Mouse (Mus musculus) hindbrain, embryonic 15.5 days (tissue): ENCODE measurements around the gene Tmed1. TPM values are rescaled to one million over a fixed set of nuclear protein-coding genes. Genes with fewer than 3 reads are reported as not detected.

ENCODE experiments used
- ATAC-seq: fragments of 200-750 bp; cut with Nextera tagmentation; 2 replicates; pipeline ENCODE4 v1.8.0; 2017; ENCODE audit warnings: low read depth, moderate number of reproducible peaks, moderate TSS enrichment; ENCODE audit not compliant: low FRiP score
- H3K27ac ChIP-seq: fragments of 300-500 bp; sonication (generic); replicated peaks from 2 replicates; pipeline ENCODE4 v1.5.1; 2015; ENCODE audit warnings: mild to moderate bottlenecking, inconsistent platforms
- H3K27me3 ChIP-seq: fragments of 300-500 bp; sonication (generic); 2 replicates; pipeline ENCODE4 v1.6.1; 2015; ENCODE audit warnings: control low read depth, inconsistent platforms
- H3K36me3 ChIP-seq: fragments of 300-500 bp; sonication (generic); 2 replicates; pipeline ENCODE4 v1.6.1; 2015; ENCODE audit warnings: control low read depth, inconsistent platforms
- H3K4me1 ChIP-seq: fragments of 300-500 bp; sonication (generic); replicated peaks from 2 replicates; pipeline ENCODE4 v1.6.1; 2015; ENCODE audit warnings: control low read depth, inconsistent platforms
- H3K4me2 ChIP-seq: fragments of 300-500 bp; sonication (generic); 2 replicates; pipeline ENCODE4 v1.6.1; 2015; ENCODE audit warnings: moderate library complexity, mild to moderate bottlenecking, inconsistent platforms
- H3K4me3 ChIP-seq: fragments of 300-500 bp; sonication (generic); 2 replicates; pipeline ENCODE4 v1.5.1; 2015; ENCODE audit warnings: mild to moderate bottlenecking, inconsistent platforms
- H3K9ac ChIP-seq: fragments of 300-500 bp; sonication (generic); 2 replicates; pipeline ENCODE4 v1.6.1; 2015; ENCODE audit warnings: inconsistent platforms
- H3K9me3 ChIP-seq: fragments of 300-500 bp; sonication (generic); 2 replicates; pipeline ENCODE4 v1.6.1; 2016; ENCODE audit warnings: control low read depth, inconsistent platforms
- WGBS: fragments of 180-500 bp; shearing (Covaris S2); methylation state at CpG from one replicate; pipeline ENCODE4 v1.1.7; 2015; 5-methylcytosine and 5-hydroxymethylcytosine counted together
- polyA plus RNA-seq: library from polyadenylated mRNA; unstranded; fragments of >200 nt; fragmentation: Nextera tagmentation; extraction: Ambion mirVana; gene quantifications from 2 replicates; pipeline ENCODE4 v1.2.1, GENCODE M21; 2015

Gene Tmed1
- 58.7 and 62.9 TPM in 2 replicates for polyA plus RNA-seq

GRCm38 (mm10) chr9:21509772-21510688 is at the start of gene Tmed1:
TSS of gene Tmed1 (minus strand) at chr9:21510252.
- ATAC-seq, result peak; percentile 97
- Histone ChIP-seq H3K36me3 (peaks cover 31% of the 10 kb centered on the region), H3K4me1 (peaks cover 18% of the 10 kb centered on the region), H3K4me3 (peak within 1 kb of the TSS; percentile 61), H3K4me2 (peak within 1 kb of the TSS; percentile 63), H3K9me3 (no peaks in the 10 kb centered on the region), H3K9ac (peak within 1 kb of the TSS; percentile 71), H3K27me3 (no peaks in the 10 kb centered on the region), H3K27ac (peak within 1 kb of the TSS; percentile 94)
- WGBS, result under 1% methylated on average over 44 of the region's 44 CpGs

- ATAC-seq, result no peak
- peaks cover 16% of the 10 kb centered on the region; the same call in 1 of the 2 replicates for H3K4me1 ChIP-seq
- H3K27ac ChIP-seq, result no peak overlapping the region
- no peaks in the 10 kb centered on the region for H3K36me3 ChIP-seq
- WGBS, result 97% methylated on average over 3 of the region's 3 CpGs
- H3K9ac ChIP-seq, result no peak overlapping the region
- H3K9me3 ChIP-seq, result no peaks in the 10 kb centered on the region
- no peak overlapping the region for H3K4me2 ChIP-seq
- no peaks in the 10 kb centered on the region for H3K27me3 ChIP-seq
- H3K4me3 ChIP-seq, result no peak overlapping the region
Measured at GRCm38 (mm10) chr9:21559151-21559550, 49.1 kb upstream of the Tmed1 start.

- Histone ChIP-seq H3K9me3 (no peaks in the 10 kb centered on the region), H3K36me3 (no peaks in the 10 kb centered on the region; the same call in 1 of the 2 replicates), H3K4me2 (no peak overlapping the region), H3K27me3 (no peaks in the 10 kb centered on the region), H3K27ac (no peak overlapping the region), H3K4me3 (no peak overlapping the region), H3K4me1 (peaks cover 16% of the 10 kb centered on the region; the same call in 1 of the 2 replicates), H3K9ac (no peak overlapping the region)
- ATAC-seq, result no peak
- WGBS, result 79% methylated on average over 4 of the region's 4 CpGs
Measured at GRCm38 (mm10) chr9:21558366-21558765, 48.3 kb upstream of the Tmed1 start.

GRCm38 (mm10) chr9:21557556-21557955 is 47.5 kb upstream of the Tmed1 start:
- Histone ChIP-seq H3K4me2 (no peak overlapping the region), H3K27ac (no peak overlapping the region), H3K4me1 (peaks cover 16% of the 10 kb centered on the region; the same call in 1 of the 2 replicates), H3K4me3 (no peak overlapping the region), H3K9ac (no peak overlapping the region), H3K27me3 (no peaks in the 10 kb centered on the region), H3K9me3 (no peaks in the 10 kb centered on the region), H3K36me3 (no peaks in the 10 kb centered on the region; the same call in 1 of the 2 replicates)
- no peak for ATAC-seq
- 93% methylated on average over 2 of the region's 2 CpGs for WGBS

GRCm38 (mm10) chr9:21556996-21557395 is 46.9 kb upstream of the Tmed1 start:
- Histone ChIP-seq H3K27me3 (no peaks in the 10 kb centered on the region), H3K4me1 (peaks cover 16% of the 10 kb centered on the region; the same call in 1 of the 2 replicates), H3K9ac (no peak overlapping the region), H3K4me3 (no peak overlapping the region), H3K4me2 (no peak overlapping the region), H3K36me3 (no peaks in the 10 kb centered on the region; the same call in 1 of the 2 replicates), H3K27ac (no peak overlapping the region), H3K9me3 (no peaks in the 10 kb centered on the region)
- no peak for ATAC-seq
- 82% methylated on average over 2 of the region's 2 CpGs for WGBS

GRCm38 (mm10) chr9:21555198-21555742 is 45.2 kb upstream of the Tmed1 start:
- Histone ChIP-seq H3K4me3 (no peak overlapping the region), H3K36me3 (no peaks in the 10 kb centered on the region; the same call in 1 of the 2 replicates), H3K27me3 (no peaks in the 10 kb centered on the region), H3K9me3 (no peaks in the 10 kb centered on the region), H3K4me1 (peaks cover 16% of the 10 kb centered on the region; the same call in 1 of the 2 replicates), H3K9ac (no peak overlapping the region), H3K27ac (no peak overlapping the region), H3K4me2 (no peak overlapping the region)
- WGBS, result 89% methylated on average over 6 of the region's 6 CpGs
- no peak for ATAC-seq

- no peaks in the 10 kb centered on the region for H3K9me3 ChIP-seq
Measured at GRCm38 (mm10) chr9:21553607-21554273, 43.7 kb upstream of the Tmed1 start.

GRCm38 (mm10) chr9:21551049-21551448 is 41.0 kb upstream of the Tmed1 start:
- 97% methylated on average over 2 of the region's 2 CpGs for WGBS
- no peaks in the 10 kb centered on the region for H3K9me3 ChIP-seq
- no peak for ATAC-seq
- H3K4me1 ChIP-seq, result peaks cover 16% of the 10 kb centered on the region
- no peak overlapping the region for H3K4me3 ChIP-seq
- H3K27me3 ChIP-seq, result no peaks in the 10 kb centered on the region
- no peak overlapping the region for H3K27ac ChIP-seq
- no peak overlapping the region for H3K4me2 ChIP-seq
- H3K9ac ChIP-seq, result no peak overlapping the region
- no peaks in the 10 kb centered on the region; the same call in 1 of the 2 replicates for H3K36me3 ChIP-seq

More at GRCm38 (mm10) chr9:21553607-21554273, 43.7 kb upstream of the Tmed1 start:
- Histone ChIP-seq H3K4me1 (peaks cover 22% of the 10 kb centered on the region), H3K27ac (no peak overlapping the region), H3K27me3 (no peaks in the 10 kb centered on the region), H3K4me3 (no peak overlapping the region), H3K9ac (no peak overlapping the region), H3K36me3 (no peaks in the 10 kb centered on the region; the same call in 1 of the 2 replicates), H3K4me2 (no peak overlapping the region)
- WGBS, result 90% methylated on average over 6 of the region's 6 CpGs
- no peak for ATAC-seq

- WGBS, result under 1% methylated on average over 45 of the region's 66 CpGs
- ATAC-seq, result peak; percentile 33
Measured at GRCm38 (mm10) chr9:21547075-21547941, 37.3 kb upstream of the Tmed1 start.

GRCm38 (mm10) chr9:21546789-21547074 is 36.7 kb upstream of the Tmed1 start, which contains the start of gene Carm1:
TSS of gene Carm1 (plus strand) at chr9:21546894.
- H3K4me2 ChIP-seq, result peak within 1 kb of the TSS; percentile 61
- ATAC-seq, result no peak; the same call in 1 of the 2 replicates
- H3K4me3 ChIP-seq, result peak within 1 kb of the TSS; percentile 87
- no peaks in the 10 kb centered on the region for H3K9me3 ChIP-seq
- H3K9ac ChIP-seq, result peak within 1 kb of the TSS; percentile 95
- whole genome bisulfite sequencing, result under 1% methylated on average over 47 of the region's 52 CpGs
- H3K4me1 ChIP-seq, result peaks cover 24% of the 10 kb centered on the region
- H3K36me3 ChIP-seq, result no peaks in the 10 kb centered on the region; the same call in 1 of the 2 replicates
- no peaks in the 10 kb centered on the region for H3K27me3 ChIP-seq
- H3K27ac ChIP-seq, result peak within 1 kb of the TSS; percentile 99

More at GRCm38 (mm10) chr9:21547075-21547941, 37.3 kb upstream of the Tmed1 start:
- Histone ChIP-seq H3K9ac (peak overlapping the region; percentile 95), H3K9me3 (no peaks in the 10 kb centered on the region), H3K4me2 (peak overlapping the region; percentile 61), H3K27me3 (no peaks in the 10 kb centered on the region), H3K4me3 (peak overlapping the region; percentile 87), H3K4me1 (peaks cover 24% of the 10 kb centered on the region), H3K36me3 (no peaks in the 10 kb centered on the region; the same call in 1 of the 2 replicates), H3K27ac (peak overlapping the region; percentile 99)
